Mouse (Mus musculus) hindbrain, embryonic 13.5 days (tissue): ENCODE data around the gene Slc16a13. TPM values are rescaled to one million over a fixed set of nuclear protein-coding genes. Genes with fewer than 3 reads are reported as not detected.

Source experiments
- ATAC-seq: fragments of 200-750 bp; cut with Nextera tagmentation; 2 replicates; pipeline ENCODE4 v1.8.0; 2017; ENCODE audit warnings: moderate TSS enrichment; ENCODE audit not compliant: low FRiP score
- H3K27ac ChIP-seq: fragments of 300-500 bp; sonication (generic); 2 replicates; pipeline ENCODE4 v1.5.1; 2015; ENCODE audit warnings: inconsistent platforms, mild to moderate bottlenecking, moderate library complexity
- H3K27me3 ChIP-seq: fragments of 300-500 bp; sonication (generic); 2 replicates; pipeline ENCODE4 v1.6.1; 2015; ENCODE audit warnings: mild to moderate bottlenecking, inconsistent platforms
- H3K36me3 ChIP-seq: fragments of 300-500 bp; sonication (generic); 2 replicates; pipeline ENCODE4 v1.6.1; 2015; ENCODE audit warnings: mild to moderate bottlenecking, inconsistent platforms
- H3K4me1 ChIP-seq: fragments of 300-500 bp; sonication (generic); replicated peaks from 2 replicates; pipeline ENCODE4 v1.6.1; 2015; ENCODE audit warnings: inconsistent platforms
- H3K4me2 ChIP-seq: fragments of 300-500 bp; sonication (generic); 2 replicates; pipeline ENCODE4 v1.6.1; 2015; ENCODE audit warnings: inconsistent platforms, mild to moderate bottlenecking, moderate library complexity
- H3K4me3 ChIP-seq: fragments of 300-500 bp; sonication (generic); 2 replicates; pipeline ENCODE4 v1.5.1; 2015; ENCODE audit warnings: mild to moderate bottlenecking, inconsistent platforms
- H3K9ac ChIP-seq: fragments of 300-500 bp; sonication (generic); 2 replicates; pipeline ENCODE4 v1.6.1; 2015; ENCODE audit warnings: mild to moderate bottlenecking, inconsistent platforms
- H3K9me3 ChIP-seq: fragments of 300-500 bp; sonication (generic); 2 replicates; pipeline ENCODE4 v1.6.1; 2016; ENCODE audit warnings: inconsistent platforms
- WGBS: fragments of 180-500 bp; shearing (Covaris S2); methylation state at CpG from one replicate; pipeline ENCODE4 v1.1.7; 2015; 5-methylcytosine and 5-hydroxymethylcytosine counted together
- polyA plus RNA-seq: library from polyadenylated mRNA; unstranded; fragments of >200 nt; fragmentation: Nextera tagmentation; extraction: Ambion mirVana; gene quantifications from 2 replicates; pipeline ENCODE4 v1.2.1, GENCODE M21; 2015

The Slc16a13 gene
- polyA plus RNA-seq, 1 experiment from 2014 or later, result 16.1 TPM

GRCm38 (mm10) chr11:70239541-70240279 lies 18.8 kb upstream of the Slc16a13 start, which contains the start of the genes Gm21988 and Rnasek:
Gene Gm21988, minus strand, starts transcription at chr11:70239830.
Gene Rnasek, minus strand, starts transcription at chr11:70239842.
- Histone ChIP-seq H3K9ac (peak within 1 kb of the TSS; percentile 95), H3K4me2 (peak within 1 kb of the TSS; percentile 94), H3K36me3 (peaks cover 13% of the 10 kb centered on the region), H3K9me3 (no peaks in the 10 kb centered on the region), H3K27ac (peak within 1 kb of the TSS; percentile 95), H3K4me1 (peaks cover 40% of the 10 kb centered on the region), H3K27me3 (peaks cover 11% of the 10 kb centered on the region; the same call in 1 of the 2 replicates), H3K4me3 (peak within 1 kb of the TSS; percentile 93)
- peak; percentile 24 for ATAC-seq
- under 1% methylated on average over 32 of the region's 35 CpGs for WGBS

- Histone ChIP-seq H3K36me3 (peaks cover 21% of the 10 kb centered on the region), H3K9me3 (no peaks in the 10 kb centered on the region), H3K4me2 (peak overlapping the region; percentile 94), H3K27me3 (peaks cover 4% of the 10 kb centered on the region; the same call in 1 of the 2 replicates), H3K9ac (peak overlapping the region; percentile 95), H3K4me1 (peaks cover 40% of the 10 kb centered on the region), H3K27ac (peak overlapping the region; percentile 95), H3K4me3 (peak overlapping the region; percentile 93)
- no peak for ATAC-seq
- 12% methylated on average over 23 of the region's 23 CpGs for WGBS
These were observed 18.0 kb upstream of the Slc16a13 start for GRCm38 (mm10) chr11:70238591-70239440.

GRCm38 (mm10) chr11:70237457-70238167 lies 16.7 kb upstream of the Slc16a13 start, which contains the start of gene 0610010K14Rik:
Gene 0610010K14Rik, minus strand, starts transcription at chr11:70237914.
- WGBS, result under 1% methylated on average over 66 of the region's 70 CpGs
- peak; percentile 93 for ATAC-seq

GRCm38 (mm10) chr11:70236717-70237116 lies 15.9 kb upstream of the Slc16a13 start:
- 35% methylated on average over 7 of the region's 7 CpGs for WGBS
- H3K36me3 ChIP-seq, result peaks cover 21% of the 10 kb centered on the region
- ATAC-seq, result no peak

More at GRCm38 (mm10) chr11:70237457-70238167, 16.7 kb upstream of the Slc16a13 start, which contains the start of gene 0610010K14Rik:
- H3K9ac ChIP-seq, result peak within 1 kb of the TSS; percentile 95
- 0 out of 2 replicates have a peak, but pooled peaks cover 1% of the 10 kb centered on the region for H3K27me3 ChIP-seq
- peaks cover 47% of the 10 kb centered on the region for H3K4me1 ChIP-seq
- H3K27ac ChIP-seq, result peak within 1 kb of the TSS; percentile 95
- H3K4me3 ChIP-seq, result peak within 1 kb of the TSS; percentile 93
- H3K9me3 ChIP-seq, result no peaks in the 10 kb centered on the region
- peaks cover 21% of the 10 kb centered on the region for H3K36me3 ChIP-seq
- H3K4me2 ChIP-seq, result peak within 1 kb of the TSS; percentile 94

GRCm38 (mm10) chr11:70235254-70235900 lies 14.5 kb upstream of the Slc16a13 start:
- Histone ChIP-seq H3K4me1 (peaks cover 49% of the 10 kb centered on the region), H3K27me3 (peaks cover 15% of the 10 kb centered on the region), H3K27ac (no peak overlapping the region), H3K4me2 (no peak overlapping the region), H3K36me3 (peaks cover 21% of the 10 kb centered on the region), H3K9me3 (no peaks in the 10 kb centered on the region), H3K9ac (no peak overlapping the region; the same call in 1 of the 2 replicates), H3K4me3 (no peak overlapping the region)
- no peak for ATAC-seq
- WGBS, result 91% methylated on average over 12 of the region's 12 CpGs

More at GRCm38 (mm10) chr11:70236717-70237116, 15.9 kb upstream of the Slc16a13 start:
- Histone ChIP-seq H3K27me3 (peaks cover 2% of the 10 kb centered on the region; the same call in 1 of the 2 replicates), H3K27ac (peak overlapping the region; percentile 95), H3K9me3 (no peaks in the 10 kb centered on the region), H3K9ac (peak overlapping the region; percentile 95), H3K4me2 (peak overlapping the region; percentile 94), H3K4me3 (peak overlapping the region; percentile 93), H3K4me1 (peaks cover 53% of the 10 kb centered on the region)

GRCm38 (mm10) chr11:70234497-70234896 lies 13.6 kb upstream of the Slc16a13 start:
- no peak for ATAC-seq
- Histone ChIP-seq H3K4me1 (peaks cover 56% of the 10 kb centered on the region), H3K4me2 (no peak overlapping the region), H3K9me3 (no peaks in the 10 kb centered on the region), H3K4me3 (no peak overlapping the region), H3K27me3 (peaks cover 24% of the 10 kb centered on the region), H3K27ac (no peak overlapping the region), H3K9ac (no peak overlapping the region), H3K36me3 (peaks cover 21% of the 10 kb centered on the region)
- WGBS, result 88% methylated on average over 8 of the region's 8 CpGs

GRCm38 (mm10) chr11:70234037-70234436 lies 13.2 kb upstream of the Slc16a13 start:
- Histone ChIP-seq H3K27ac (no peak overlapping the region), H3K4me2 (no peak overlapping the region), H3K4me1 (peaks cover 58% of the 10 kb centered on the region), H3K9ac (no peak overlapping the region), H3K4me3 (no peak overlapping the region), H3K9me3 (no peaks in the 10 kb centered on the region), H3K27me3 (peaks cover 29% of the 10 kb centered on the region), H3K36me3 (peaks cover 21% of the 10 kb centered on the region)
- WGBS, result 56% methylated on average over 5 of the region's 5 CpGs
- no peak for ATAC-seq

- H3K27ac ChIP-seq, result no peak overlapping the region
- no peaks in the 10 kb centered on the region for H3K9me3 ChIP-seq
- H3K4me2 ChIP-seq, result peak overlapping the region; percentile 53
- peaks cover 21% of the 10 kb centered on the region for H3K36me3 ChIP-seq
- H3K4me3 ChIP-seq, result peak overlapping the region; percentile 31
- H3K4me1 ChIP-seq, result peaks cover 56% of the 10 kb centered on the region
- H3K27me3 ChIP-seq, result peaks cover 39% of the 10 kb centered on the region
- H3K9ac ChIP-seq, result peak overlapping the region; percentile 70
- ATAC-seq, result no peak
- WGBS, result 42% methylated on average over 8 of the region's 8 CpGs
These were observed 12.2 kb upstream of the Slc16a13 start for GRCm38 (mm10) chr11:70233016-70233415.

- Histone ChIP-seq H3K36me3 (peaks cover 21% of the 10 kb centered on the region), H3K27ac (no peak overlapping the region), H3K4me1 (peaks cover 56% of the 10 kb centered on the region), H3K27me3 (peaks cover 43% of the 10 kb centered on the region), H3K4me2 (peak overlapping the region; percentile 53), H3K9ac (peak overlapping the region; percentile 70), H3K9me3 (no peaks in the 10 kb centered on the region), H3K4me3 (peak overlapping the region; percentile 31)
- WGBS, result 11% methylated on average over 7 of the region's 10 CpGs
- ATAC-seq, result no peak
These were observed 11.7 kb upstream of the Slc16a13 start for GRCm38 (mm10) chr11:70232546-70232945.

- Histone ChIP-seq H3K27ac (0 out of 2 replicates have a peak overlapping the region, but pooled peaks have one; percentile 5), H3K4me1 (peaks cover 51% of the 10 kb centered on the region), H3K4me3 (peak overlapping the region; percentile 29), H3K9ac (no peak overlapping the region), H3K27me3 (peaks cover 66% of the 10 kb centered on the region), H3K36me3 (peaks cover 14% of the 10 kb centered on the region), H3K9me3 (no peaks in the 10 kb centered on the region), H3K4me2 (peak overlapping the region; percentile 51)
- no peak for ATAC-seq
- WGBS, result under 1% methylated on average over 32 of the region's 32 CpGs
These were observed 9.4 kb upstream of the Slc16a13 start for GRCm38 (mm10) chr11:70230239-70230727.
